Mouse (Mus musculus): Measurements from ENCODE around the gene Ets1. TPM values are rescaled to one million over a fixed set of nuclear protein-coding genes. Genes with fewer than 3 reads are reported as not detected.

The Ets1 gene
- polyA plus RNA-seq, 1 experiment from 2014 or later = 13.6 TPM

DNA sequence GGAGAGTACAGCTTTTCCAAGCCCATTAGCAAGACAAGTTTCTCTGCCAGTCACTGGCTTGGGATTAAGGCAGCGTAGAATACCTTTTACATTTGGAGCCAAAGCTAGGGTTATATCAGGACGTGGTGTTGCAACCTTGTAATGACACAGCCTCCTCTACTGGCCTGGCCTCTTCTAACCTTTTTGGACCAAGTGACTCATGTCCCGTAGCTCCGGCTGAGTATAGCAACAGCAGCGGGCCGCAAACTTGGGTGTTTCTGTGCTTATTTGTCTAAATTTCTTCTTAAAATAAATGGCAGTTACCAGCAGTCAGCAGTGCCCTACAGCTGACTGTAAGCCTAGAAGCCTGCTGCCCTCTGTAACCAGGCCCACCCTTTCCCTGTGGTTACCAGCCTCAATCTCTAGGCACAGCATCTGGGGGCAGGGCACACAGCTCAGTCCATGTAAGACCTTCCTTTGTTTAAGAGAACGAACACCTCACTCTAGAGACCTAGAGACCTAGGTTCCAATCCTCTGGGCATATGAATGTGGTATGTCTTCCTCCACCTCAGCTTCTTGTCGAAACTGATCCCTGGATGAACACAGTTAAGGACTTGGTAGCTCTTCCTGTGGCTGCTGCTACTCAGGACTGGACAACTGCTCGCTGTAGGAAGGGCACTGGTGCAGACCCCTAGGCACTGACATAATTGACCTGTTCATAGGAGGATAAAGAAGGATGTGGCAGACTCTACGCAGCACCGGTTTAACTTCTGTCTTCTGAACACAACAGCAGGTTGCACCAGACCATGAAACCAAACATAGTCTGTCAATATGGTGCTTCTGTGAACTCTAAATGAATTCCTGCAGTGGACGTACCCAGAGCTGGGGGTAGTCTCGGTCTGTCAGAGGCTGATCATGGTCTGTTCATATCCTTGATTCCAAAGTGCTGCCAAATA lies 94.9 kb downstream of the Ets1 start:
- Histone ChIP-seq H3K4me3 (ENCODE audit: low read depth, low read length) (no peak overlapping the region), H3K27ac (ENCODE audit: low read depth, low read length) (no peak overlapping the region), H3K4me1 (replicated peaks; ENCODE audit: control insufficient read depth, insufficient read depth, low read length) (no peaks in the 10 kb centered on the region), H3K4me2 (replicated peaks; ENCODE audit: low read depth) (no peak overlapping the region; the same call in 1 of the 2 replicates), H3K27me3 (replicated peaks; ENCODE audit: control insufficient read depth, insufficient read depth, low read length) (no peaks in the 10 kb centered on the region), H3K36me3 (ENCODE audit: control insufficient read depth, insufficient read depth) (peaks cover 11% of the 10 kb centered on the region; the same call in 1 of the 2 replicates), H3K9me3 (ENCODE audit: control insufficient read depth) (no peaks in the 10 kb centered on the region), H3K9ac (ENCODE audit: low read depth, low read length) (no peak overlapping the region)
- no peak for TF ChIP-seq CTCF (IDR thresholded peaks at IDR 0.05; ENCODE audit: low read depth)
- WGBS = 75% methylated on average over 13 of the region's 13 CpGs
- ATAC-seq = no peak

DNA sequence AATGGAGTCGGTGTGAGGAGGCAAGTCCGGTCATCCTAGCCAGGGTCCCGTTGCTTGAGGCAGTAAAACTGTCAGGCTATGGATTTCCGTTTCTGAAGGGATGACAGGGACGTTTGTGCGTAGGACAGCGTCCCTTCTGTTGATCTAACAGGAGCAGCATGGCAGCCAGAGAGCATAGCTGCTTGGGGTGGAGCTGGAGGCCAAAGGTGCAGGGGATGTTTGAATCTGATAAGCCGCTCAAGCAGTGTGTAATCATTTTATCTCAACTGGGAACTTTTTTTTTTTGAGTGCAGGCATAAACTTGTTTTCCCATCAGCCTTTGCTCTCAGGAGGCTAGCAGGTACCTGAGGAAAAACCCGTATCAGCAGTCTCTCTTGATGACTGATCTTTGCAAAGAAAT lies 95.8 kb downstream of the Ets1 start:
- 0 out of 2 replicates have a peak, but pooled peaks have one; percentile 47 for ATAC-seq
- WGBS = 29% methylated on average over 9 of the region's 9 CpGs
- Histone ChIP-seq H3K4me1 (replicated peaks; ENCODE audit: control insufficient read depth, insufficient read depth, low read length) (no peaks in the 10 kb centered on the region), H3K4me3 (ENCODE audit: low read depth, low read length) (no peak overlapping the region), H3K9me3 (ENCODE audit: control insufficient read depth) (no peaks in the 10 kb centered on the region), H3K27ac (ENCODE audit: low read depth, low read length) (no peak overlapping the region), H3K9ac (ENCODE audit: low read depth, low read length) (no peak overlapping the region), H3K4me2 (replicated peaks; ENCODE audit: low read depth) (peak overlapping the region; percentile 40), H3K27me3 (replicated peaks; ENCODE audit: control insufficient read depth, insufficient read depth, low read length) (no peaks in the 10 kb centered on the region), H3K36me3 (ENCODE audit: control insufficient read depth, insufficient read depth) (peaks cover 11% of the 10 kb centered on the region; the same call in 1 of the 2 replicates)
- no peak for TF ChIP-seq CTCF (IDR thresholded peaks at IDR 0.05; ENCODE audit: low read depth)

DNA sequence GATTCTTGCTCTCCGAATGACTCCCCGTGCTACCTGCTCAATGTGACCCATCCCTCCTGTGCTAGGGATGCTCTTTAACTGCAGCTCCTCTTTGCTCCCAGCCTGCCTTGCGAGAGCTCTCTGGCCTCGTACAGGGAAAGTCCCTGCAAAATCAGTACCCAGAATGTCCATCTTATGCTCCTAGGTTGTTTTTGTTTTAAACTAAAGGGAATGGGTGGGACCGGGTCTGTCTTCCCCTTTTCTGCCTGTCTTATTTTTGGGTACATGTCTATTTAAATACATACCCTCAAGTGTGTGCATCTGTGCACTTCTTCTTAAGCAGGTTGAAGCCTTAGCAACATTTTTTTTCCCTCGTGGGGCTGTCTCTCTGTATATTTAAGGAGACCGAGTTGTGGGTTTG lies 99.0 kb downstream of the Ets1 start:
- Histone ChIP-seq H3K27ac (ENCODE audit: low read depth, low read length) (no peak overlapping the region), H3K9me3 (ENCODE audit: control insufficient read depth) (no peaks in the 10 kb centered on the region), H3K4me2 (replicated peaks; ENCODE audit: low read depth) (no peak overlapping the region), H3K36me3 (ENCODE audit: control insufficient read depth, insufficient read depth) (peaks cover 11% of the 10 kb centered on the region; the same call in 1 of the 2 replicates), H3K9ac (ENCODE audit: low read depth, low read length) (no peak overlapping the region), H3K4me3 (ENCODE audit: low read depth, low read length) (no peak overlapping the region), H3K27me3 (replicated peaks; ENCODE audit: control insufficient read depth, insufficient read depth, low read length) (no peaks in the 10 kb centered on the region), H3K4me1 (replicated peaks; ENCODE audit: control insufficient read depth, insufficient read depth, low read length) (no peaks in the 10 kb centered on the region)
- no peak for TF ChIP-seq CTCF (IDR thresholded peaks at IDR 0.05; ENCODE audit: low read depth)
- no peak for ATAC-seq
- 85% methylated on average over 7 of the region's 7 CpGs for WGBS

- no peak for ATAC-seq
- WGBS = 86% methylated on average over 9 of the region's 9 CpGs
- H3K36me3 ChIP-seq (ENCODE audit: control insufficient read depth, insufficient read depth) = peaks cover 11% of the 10 kb centered on the region; the same call in 1 of the 2 replicates
These were observed 100.0 kb downstream of the Ets1 start for GRCm38 (mm10) chr9:32736051-32736450.

DNA sequence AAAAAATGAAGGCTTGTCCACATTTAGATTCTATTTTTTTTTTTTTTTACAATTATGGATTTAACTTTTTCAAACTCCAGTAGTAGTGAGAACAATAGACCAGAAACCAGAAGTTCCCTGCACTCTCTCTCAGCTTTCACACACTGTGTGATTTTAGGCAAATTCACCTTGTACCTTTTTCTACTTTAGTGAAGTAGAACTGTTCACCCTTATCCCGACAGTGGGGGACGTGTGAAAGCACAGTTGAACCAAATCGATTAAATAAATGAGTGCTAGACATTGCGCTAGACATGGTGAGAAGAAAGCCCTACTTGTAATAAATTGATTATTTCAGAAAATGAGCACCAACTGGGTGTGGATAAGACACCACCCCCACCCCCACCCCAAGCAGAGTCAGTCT lies 104.0 kb downstream of the Ets1 start:
- no peak for ATAC-seq
- no peak for TF ChIP-seq CTCF (IDR thresholded peaks at IDR 0.05; ENCODE audit: low read depth)
- 95% methylated on average over 4 of the region's 4 CpGs for WGBS
- H3K27ac ChIP-seq (ENCODE audit: low read depth, low read length) = no peak overlapping the region
- H3K36me3 ChIP-seq (ENCODE audit: control insufficient read depth, insufficient read depth) = no peaks in the 10 kb centered on the region; the same call in 1 of the 2 replicates
- H3K4me2 ChIP-seq (replicated peaks; ENCODE audit: low read depth) = no peak overlapping the region
- no peak overlapping the region for H3K4me3 ChIP-seq (ENCODE audit: low read depth, low read length)
- no peak overlapping the region for H3K9ac ChIP-seq (ENCODE audit: low read depth, low read length)
- H3K9me3 ChIP-seq (ENCODE audit: control insufficient read depth) = no peaks in the 10 kb centered on the region
- no peaks in the 10 kb centered on the region for H3K4me1 ChIP-seq (replicated peaks; ENCODE audit: control insufficient read depth, insufficient read depth, low read length)
- H3K27me3 ChIP-seq (replicated peaks; ENCODE audit: control insufficient read depth, insufficient read depth, low read length) = no peaks in the 10 kb centered on the region

More at GRCm38 (mm10) chr9:32736051-32736450, 100.0 kb downstream of the Ets1 start:
- no peaks in the 10 kb centered on the region for H3K9me3 ChIP-seq (ENCODE audit: control insufficient read depth)
- no peak overlapping the region for H3K27ac ChIP-seq (ENCODE audit: low read depth, low read length)
- no peaks in the 10 kb centered on the region for H3K4me1 ChIP-seq (replicated peaks; ENCODE audit: control insufficient read depth, insufficient read depth, low read length)
- no peak overlapping the region for H3K4me3 ChIP-seq (ENCODE audit: low read depth, low read length)
- no peak overlapping the region for H3K9ac ChIP-seq (ENCODE audit: low read depth, low read length)
- no peak overlapping the region for H3K4me2 ChIP-seq (replicated peaks; ENCODE audit: low read depth)
- no peak for TF ChIP-seq CTCF (IDR thresholded peaks at IDR 0.05; ENCODE audit: low read depth)
- no peaks in the 10 kb centered on the region for H3K27me3 ChIP-seq (replicated peaks; ENCODE audit: control insufficient read depth, insufficient read depth, low read length)

- no peak overlapping the region for H3K27ac ChIP-seq (ENCODE audit: low read depth, low read length)
- no peaks in the 10 kb centered on the region; the same call in 1 of the 2 replicates for H3K36me3 ChIP-seq (ENCODE audit: control insufficient read depth, insufficient read depth)
- no peak overlapping the region for H3K4me2 ChIP-seq (replicated peaks; ENCODE audit: low read depth)
- H3K4me3 ChIP-seq (ENCODE audit: low read depth, low read length) = no peak overlapping the region
- H3K9ac ChIP-seq (ENCODE audit: low read depth, low read length) = no peak overlapping the region
- TF ChIP-seq CTCF (IDR thresholded peaks at IDR 0.05; ENCODE audit: low read depth) = no peak
- H3K9me3 ChIP-seq (ENCODE audit: control insufficient read depth) = no peaks in the 10 kb centered on the region
- 73% methylated on average over 12 of the region's 12 CpGs for WGBS
- no peak for ATAC-seq
- H3K27me3 ChIP-seq (replicated peaks; ENCODE audit: control insufficient read depth, insufficient read depth, low read length) = no peaks in the 10 kb centered on the region
- H3K4me1 ChIP-seq (replicated peaks; ENCODE audit: control insufficient read depth, insufficient read depth, low read length) = no peaks in the 10 kb centered on the region
These were observed 104.8 kb downstream of the Ets1 start for GRCm38 (mm10) chr9:32740751-32741387.
